ENCODE assay signal across 18 mouse cellular contexts in genomic region chr11:115223451-115223850, GRCm38 (mm10). TPM values are rescaled to one million over a fixed set of nuclear protein-coding genes. Genes with fewer than 3 reads are reported as not detected.
DNase-seq lines count a peak whose midpoint lies in the region; ATAC-seq lines count a peak whose summit lies in the region.
"Had no signal": no experiment of that assay in that cellular context is flagged by ENCODE, and none has a peak within 500 bp of the region (broad histone marks: within the 10 kb centered on the region; RNA-seq: fewer than 3 reads in every experiment).

No protein-coding gene starts in this region.

- H3K36me3 ChIP-seq in heart, embryonic 13.5 days, result no peaks in the 10 kb centered on the region
- peaks cover 3% of the 10 kb centered on the region; the same call in 1 of the 2 replicates for H3K36me3 ChIP-seq in midbrain, embryonic 12.5 days
- H3K36me3 ChIP-seq in midbrain, embryonic 15.5 days (replicated peaks), result no peaks in the 10 kb centered on the region
- H3K36me3 ChIP-seq: embryonic facial prominence, embryonic 13.5 days; liver, embryonic 12.5 days; midbrain, embryonic 13.5 days had no signal

- peak overlapping the region; percentile 58; the same call in 1 of the 2 replicates for H3K4me2 ChIP-seq in heart, embryonic 13.5 days
- H3K4me2 ChIP-seq in midbrain, embryonic 12.5 days (replicated peaks), result no peak overlapping the region
- H3K4me2 ChIP-seq in midbrain, embryonic 15.5 days, result no peak overlapping the region
- H3K4me2 ChIP-seq: embryonic facial prominence, embryonic 13.5 days; liver, embryonic 12.5 days; midbrain, embryonic 13.5 days had no signal

- H3K9ac ChIP-seq in heart, embryonic 13.5 days, result peak overlapping the region; percentile 17
- peak overlapping the region; percentile 31; the same call in 1 of the 2 replicates for H3K9ac ChIP-seq in midbrain, embryonic 12.5 days (replicated peaks)
- no peak overlapping the region for H3K9ac ChIP-seq in midbrain, embryonic 15.5 days
- H3K9ac ChIP-seq: embryonic facial prominence, embryonic 13.5 days; liver, embryonic 12.5 days; midbrain, embryonic 13.5 days had no signal

- DNase-seq in heart, adult 18-20 months, result no peak
- DNase-seq in naive thymus-derived CD4-positive, alpha-beta T cell, adult 2 months (ENCODE audit: low read depth), result peak; percentile 56
- DNase-seq in urinary bladder, postnatal 14 days (ENCODE audit: low spot score), result no peak
- DNase-seq: kidney, adult 11 months; kidney, postnatal 14 days; layer of hippocampus, adult 9-11 months; lung, postnatal 14 days had no signal

- no peaks in the 10 kb centered on the region for H3K9me3 ChIP-seq in heart, embryonic 13.5 days
- no peaks in the 10 kb centered on the region for H3K9me3 ChIP-seq in midbrain, embryonic 12.5 days
- H3K9me3 ChIP-seq in midbrain, embryonic 15.5 days, result no peaks in the 10 kb centered on the region
- H3K9me3 ChIP-seq: embryonic facial prominence, embryonic 13.5 days; liver, embryonic 12.5 days; midbrain, embryonic 13.5 days had no signal

- no peak overlapping the region for H3K4me3 ChIP-seq in heart, embryonic 13.5 days
- no peak overlapping the region for H3K4me3 ChIP-seq in midbrain, embryonic 12.5 days
- no peak overlapping the region for H3K4me3 ChIP-seq in midbrain, embryonic 15.5 days
- H3K4me3 ChIP-seq: embryonic facial prominence, embryonic 13.5 days; liver, embryonic 12.5 days; midbrain, embryonic 13.5 days had no signal

- WGBS in heart, embryonic 13.5 days, result 41% methylated on average over 11 of the region's 11 CpGs
- 75% methylated on average over 11 of the region's 11 CpGs for WGBS in midbrain, embryonic 12.5 days
- WGBS in midbrain, embryonic 15.5 days, result 74% methylated on average over 11 of the region's 11 CpGs

- peaks cover 95% of the 10 kb centered on the region for H3K4me1 ChIP-seq in heart, embryonic 13.5 days
- peaks cover 47% of the 10 kb centered on the region for H3K4me1 ChIP-seq in midbrain, embryonic 12.5 days
- H3K4me1 ChIP-seq in midbrain, embryonic 15.5 days, result peaks cover 54% of the 10 kb centered on the region

- peak overlapping the region; percentile 93 for H3K27ac ChIP-seq in heart, embryonic 13.5 days (replicated peaks)
- no peak overlapping the region for H3K27ac ChIP-seq in midbrain, embryonic 12.5 days (replicated peaks)
- H3K27ac ChIP-seq in midbrain, embryonic 15.5 days, result no peak overlapping the region
- H3K27ac ChIP-seq: embryonic facial prominence, embryonic 13.5 days; liver, embryonic 12.5 days; midbrain, embryonic 13.5 days had no signal

- no peak for ATAC-seq in heart, embryonic 13.5 days (ENCODE audit: extremely low read depth, insufficient number of reproducible peaks, low FRiP score, low TSS enrichment)
- no peak for ATAC-seq in midbrain, embryonic 12.5 days (ENCODE audit: low FRiP score, low read depth)
- ATAC-seq in midbrain, embryonic 15.5 days (replicated peaks), result no peak
- peak; percentile 53 for ATAC-seq in granulocyte monocyte progenitor cell, adult 5-6 weeks (replicated peaks; ENCODE audit: poor library complexity, severe bottlenecking)
- ATAC-seq: hindbrain, embryonic 16.5 days; liver, embryonic 12.5 days; midbrain, embryonic 13.5 days had no signal

- peaks cover 1% of the 10 kb centered on the region for H3K27me3 ChIP-seq in heart, embryonic 13.5 days (replicated peaks)
- peaks cover 6% of the 10 kb centered on the region; the same call in 1 of the 2 replicates for H3K27me3 ChIP-seq in midbrain, embryonic 12.5 days
- no peaks in the 10 kb centered on the region; the same call in 1 of the 2 replicates for H3K27me3 ChIP-seq in midbrain, embryonic 15.5 days (replicated peaks)
- H3K27me3 ChIP-seq: CH12.LX; embryonic facial prominence, embryonic 13.5 days; midbrain, embryonic 13.5 days had no signal

RNA-seq across cellular contexts. Expression of gene Nat9, which starts 35.8 kb away (rescaled TPM):
- polyA plus RNA-seq in heart, embryonic 13.5 days (2015; fragmentation: Nextera tagmentation; extraction: Ambion mirVana), result 13.8 and 19.0 TPM in 2 replicates
- total RNA-seq in heart, adult 18-20 months (2021), result 10 to 100 TPM; 20.7 to 25.1 TPM
- 18.5 and 19.2 TPM in 2 replicates for polyA plus RNA-seq in midbrain, embryonic 12.5 days (2016; fragmentation: Nextera tagmentation; extraction: Ambion mirVana)
- polyA plus RNA-seq in midbrain, embryonic 15.5 days (2015; fragmentation: Nextera tagmentation; extraction: Ambion mirVana), result 22.5 and 25.5 TPM in 2 replicates
- 27.1 and 27.5 TPM in 2 replicates for total RNA-seq in granulocyte monocyte progenitor cell, adult 5-6 weeks (2014; fragmentation: Nextera tagmentation)
- 21.3 and 28.0 TPM in 2 replicates for total RNA-seq in granulocyte monocyte progenitor cell, adult 5-6 weeks (2017)

RNA-seq across cellular contexts. Expression of gene Tmem104, which starts 36.2 kb away (rescaled TPM):
- 7.1 and 7.7 TPM in 2 replicates for polyA plus RNA-seq in heart, embryonic 13.5 days (2015; fragmentation: Nextera tagmentation; extraction: Ambion mirVana)
- 10 to 100 TPM; 10.9 to 12.9 TPM for total RNA-seq in heart, adult 18-20 months (2021)
- polyA plus RNA-seq in midbrain, embryonic 12.5 days (2016; fragmentation: Nextera tagmentation; extraction: Ambion mirVana), result 7.9 and 9.2 TPM in 2 replicates
- polyA plus RNA-seq in midbrain, embryonic 15.5 days (2015; fragmentation: Nextera tagmentation; extraction: Ambion mirVana), result 12.6 and 15.3 TPM in 2 replicates
- 11.5 and 12.8 TPM in 2 replicates for total RNA-seq in granulocyte monocyte progenitor cell, adult 5-6 weeks (2014; fragmentation: Nextera tagmentation)
- total RNA-seq in granulocyte monocyte progenitor cell, adult 5-6 weeks (2017), result 2.4 and 3.6 TPM in 2 replicates

RNA-seq across cellular contexts. Expression of gene Grin2c, which starts 43.6 kb away (rescaled TPM):
- polyA plus RNA-seq in heart, embryonic 13.5 days (2015; fragmentation: Nextera tagmentation; extraction: Ambion mirVana), result 0.04 TPM in 1 of 2 replicates, not detected in the other
- total RNA-seq in heart, adult 18-20 months (2021), result under 1 TPM; 0.27 to 0.41 TPM
- polyA plus RNA-seq in midbrain, embryonic 12.5 days (2016; fragmentation: Nextera tagmentation; extraction: Ambion mirVana), result 0.06 and 0.17 TPM in 2 replicates
- 0.21 and 0.26 TPM in 2 replicates for polyA plus RNA-seq in midbrain, embryonic 15.5 days (2015; fragmentation: Nextera tagmentation; extraction: Ambion mirVana)
- total RNA-seq in granulocyte monocyte progenitor cell, adult 5-6 weeks (2014; fragmentation: Nextera tagmentation), result not detected in 2 replicates
- not detected in 2 replicates for total RNA-seq in granulocyte monocyte progenitor cell, adult 5-6 weeks (2017)
- polyA plus RNA-seq: embryonic facial prominence, embryonic 13.5 days; gonadal fat pad, adult 2 months; stomach, embryonic 16.5 days had no signal

RNA-seq across cellular contexts. Expression of gene Fdxr, which starts 53.4 kb away (rescaled TPM):
- 9.5 and 11.7 TPM in 2 replicates for polyA plus RNA-seq in heart, embryonic 13.5 days (2015; fragmentation: Nextera tagmentation; extraction: Ambion mirVana)
- 10 to 100 TPM in 1 of 2 experiments, 1 to 10 TPM in 1; 9.8 to 10.1 TPM for total RNA-seq in heart, adult 18-20 months (2021)
- 15.9 and 18.4 TPM in 2 replicates for polyA plus RNA-seq in midbrain, embryonic 12.5 days (2016; fragmentation: Nextera tagmentation; extraction: Ambion mirVana)
- polyA plus RNA-seq in midbrain, embryonic 15.5 days (2015; fragmentation: Nextera tagmentation; extraction: Ambion mirVana), result 21.5 and 22.1 TPM in 2 replicates
- 23.9 and 26.4 TPM in 2 replicates for total RNA-seq in granulocyte monocyte progenitor cell, adult 5-6 weeks (2014; fragmentation: Nextera tagmentation)
- total RNA-seq in granulocyte monocyte progenitor cell, adult 5-6 weeks (2017), result 9.7 and 14.2 TPM in 2 replicates
